Mouse (Mus musculus): ENCODE results near the gene Gm20837. TPM values are rescaled to one million over a fixed set of nuclear protein-coding genes. Genes with fewer than 3 reads are reported as not detected.

Gene Gm20837
- total RNA-seq (2023), result not detected

DNA sequence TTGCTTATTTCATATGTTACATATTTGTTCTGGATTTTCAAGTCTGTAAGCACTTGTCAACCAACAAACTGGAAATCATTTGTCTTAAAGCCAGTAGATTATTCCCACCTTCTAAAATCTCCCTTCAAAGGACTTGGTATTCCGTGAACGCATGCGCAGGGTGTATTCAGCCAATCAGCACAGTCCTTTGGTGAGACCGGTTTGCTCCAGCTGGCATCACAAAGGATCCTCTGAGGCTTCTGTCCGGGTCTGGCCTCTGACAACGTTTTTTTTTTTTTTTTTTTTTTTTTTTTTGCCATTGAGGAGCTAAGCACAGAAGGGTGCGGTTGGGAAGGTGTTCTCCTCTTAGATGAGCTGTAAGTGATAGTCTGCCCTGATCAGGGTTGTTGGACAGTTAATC lies at the start of gene Gm20837:
TSS of gene Gm20837 (plus strand) at position 301 of the 400 bp plus-strand sequence.

